Mouse (Mus musculus) embryo, embryonic 11.5 days (tissue): ENCODE measurements around the gene Kpna3.
A peak's percentile ranks its signal among the peaks of the same experiment; 100 is the strongest.
"Not testable (repeated sequence)": the region's sequence is repeated elsewhere in the genome, so short reads cannot be mapped to it uniquely, and the experiment has no call there.

Experiments used
- DNase-seq: peaks from one replicate; pipeline ENCODE4 v3.0.0-alpha.2; 2012; ENCODE audit warnings: low read depth, low spot score

Kpna3 gene

DNA sequence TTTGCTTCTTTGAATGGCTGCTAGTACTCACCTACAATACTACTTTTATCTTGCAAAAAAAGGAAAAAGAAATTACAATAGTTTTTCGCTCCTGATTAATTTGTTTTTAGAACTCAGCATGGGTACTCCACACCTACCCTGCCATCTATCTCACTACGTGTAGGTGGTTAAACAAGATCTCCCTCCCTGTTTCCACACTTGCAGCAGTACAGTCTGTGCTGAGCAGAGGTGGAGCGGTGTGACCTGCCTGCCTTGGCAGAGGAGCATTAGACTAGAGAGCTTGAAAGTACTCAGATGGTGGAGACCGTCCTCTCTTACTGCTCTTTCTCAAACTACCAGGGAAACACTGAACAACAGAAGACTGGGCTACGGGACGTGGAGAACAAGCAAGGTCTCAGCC, 44.9 kb downstream of the Kpna3 start:
- DNase-seq, result no peak

DNA sequence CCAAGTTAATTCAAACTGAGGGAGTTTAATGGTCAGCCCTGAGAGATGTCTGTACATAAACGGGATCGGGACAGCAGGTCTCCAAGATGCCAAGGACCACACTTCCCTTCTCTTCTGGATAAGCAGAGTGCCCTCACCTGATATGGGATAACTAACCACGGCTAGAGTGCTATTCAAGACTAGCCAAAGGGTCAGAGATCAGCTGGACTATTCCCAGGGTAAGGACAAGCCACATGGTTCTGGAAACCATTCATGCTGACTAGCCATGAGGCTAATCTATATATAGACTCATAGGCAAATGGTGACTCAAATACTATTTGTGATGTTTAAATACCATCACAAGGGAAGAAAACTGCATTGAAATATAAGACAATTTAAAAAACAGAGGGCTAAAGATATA, 49.1 kb downstream of the Kpna3 start:
- no peak for DNase-seq

DNA sequence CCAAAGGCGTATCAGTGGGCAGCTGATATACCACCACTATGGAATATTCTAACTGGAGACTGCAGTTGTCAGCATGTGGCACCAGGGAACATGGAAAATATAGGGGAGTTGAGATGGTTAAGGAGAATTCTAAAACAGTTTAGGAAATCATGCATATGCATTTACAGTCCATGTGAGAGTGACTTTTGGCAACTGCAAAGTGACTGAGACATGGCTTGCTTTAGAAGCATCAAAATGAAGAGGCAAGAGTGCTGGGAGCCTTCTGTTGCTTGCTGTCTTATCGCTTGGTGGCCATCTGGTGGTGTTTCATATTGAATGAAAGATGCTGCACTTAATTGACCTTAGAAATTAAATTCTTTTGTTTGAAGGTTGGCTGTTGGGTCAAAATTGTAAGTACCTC, 72.4 kb downstream of the Kpna3 start:
- DNase-seq, result no peak

- no peak for DNase-seq
Measured at GRCm38 (mm10) chr14:61364656-61365055, 75.0 kb downstream of the Kpna3 start.

DNA sequence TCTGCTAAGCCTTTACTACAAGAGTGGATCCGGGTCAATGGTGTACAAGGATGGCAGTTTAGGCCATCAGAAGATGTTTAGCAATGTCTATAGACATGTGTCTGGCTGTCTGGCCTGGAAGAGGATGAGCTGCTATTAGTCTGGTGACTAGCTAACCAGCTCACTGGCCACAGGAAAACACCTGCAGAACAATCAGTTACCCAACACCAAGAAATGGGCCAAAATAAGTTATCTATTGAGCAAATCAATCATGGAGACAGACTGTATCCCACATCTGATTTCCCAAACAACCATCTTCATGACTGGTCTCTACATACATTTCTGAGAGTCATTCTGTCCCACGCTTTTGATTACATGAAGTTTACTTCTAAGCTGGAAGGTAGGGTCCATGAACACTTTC, 75.9 kb downstream of the Kpna3 start:
- no peak for DNase-seq

GRCm38 (mm10) chr14:61362268-61362667, 77.4 kb downstream of the Kpna3 start:
- DNase-seq, result no peak

GRCm38 (mm10) chr14:61360981-61361511, 78.6 kb downstream of the Kpna3 start:
- DNase-seq, result no peak

DNA sequence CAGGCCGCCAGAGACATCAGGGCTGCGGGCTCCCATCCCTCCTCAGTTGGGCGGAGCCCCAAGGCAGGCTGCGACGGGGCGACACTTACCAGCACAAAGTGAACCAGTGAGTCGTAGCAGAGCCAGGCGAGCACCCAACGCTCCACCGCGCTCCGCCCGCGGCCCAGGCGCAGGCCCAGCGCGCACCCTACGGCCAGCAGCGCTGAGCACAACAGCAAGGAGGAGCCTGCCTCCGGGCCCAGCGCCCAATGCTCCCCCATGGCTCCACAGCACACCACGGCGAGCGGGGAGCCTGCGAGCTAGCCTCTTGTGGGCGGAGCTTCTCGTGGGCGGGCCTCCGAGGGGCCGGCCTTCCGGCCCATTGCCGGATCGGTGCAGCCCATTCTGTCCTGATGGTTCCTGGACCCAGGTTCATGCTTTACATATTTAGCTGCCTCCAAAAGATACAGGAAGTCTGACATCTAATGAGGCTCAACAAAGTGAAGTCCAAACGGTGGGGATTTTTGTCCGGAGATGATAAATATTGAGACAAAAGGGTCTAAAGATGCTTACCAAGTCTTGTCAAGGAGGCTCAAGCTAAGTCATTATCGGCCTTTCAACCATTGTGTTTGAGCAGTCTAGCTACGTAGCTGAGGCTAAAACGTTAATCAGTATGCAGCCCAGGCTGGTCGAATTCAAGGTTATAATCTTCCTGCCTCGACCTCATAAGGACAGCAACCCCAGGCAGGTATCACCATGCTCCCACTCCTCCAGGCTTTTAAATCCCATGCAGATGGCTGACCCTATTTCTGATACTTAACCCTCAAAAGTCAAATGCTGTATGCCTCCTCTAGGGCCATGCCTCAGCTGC, 79.3 kb downstream of the Kpna3 start, which contains the start of gene Ebpl:
Gene Ebpl (minus strand): TSS at position 309 of the 850 bp plus-strand sequence.
- DNase-seq, result peak; percentile 70

GRCm38 (mm10) chr14:61354251-61355235, 85.1 kb downstream of the Kpna3 start:
- DNase-seq, result no peak

GRCm38 (mm10) chr14:61350808-61351207, 88.9 kb downstream of the Kpna3 start:
- no peak for DNase-seq

- DNase-seq, result no peak
Measured at GRCm38 (mm10) chr14:61349876-61350275, 89.8 kb downstream of the Kpna3 start.

DNA sequence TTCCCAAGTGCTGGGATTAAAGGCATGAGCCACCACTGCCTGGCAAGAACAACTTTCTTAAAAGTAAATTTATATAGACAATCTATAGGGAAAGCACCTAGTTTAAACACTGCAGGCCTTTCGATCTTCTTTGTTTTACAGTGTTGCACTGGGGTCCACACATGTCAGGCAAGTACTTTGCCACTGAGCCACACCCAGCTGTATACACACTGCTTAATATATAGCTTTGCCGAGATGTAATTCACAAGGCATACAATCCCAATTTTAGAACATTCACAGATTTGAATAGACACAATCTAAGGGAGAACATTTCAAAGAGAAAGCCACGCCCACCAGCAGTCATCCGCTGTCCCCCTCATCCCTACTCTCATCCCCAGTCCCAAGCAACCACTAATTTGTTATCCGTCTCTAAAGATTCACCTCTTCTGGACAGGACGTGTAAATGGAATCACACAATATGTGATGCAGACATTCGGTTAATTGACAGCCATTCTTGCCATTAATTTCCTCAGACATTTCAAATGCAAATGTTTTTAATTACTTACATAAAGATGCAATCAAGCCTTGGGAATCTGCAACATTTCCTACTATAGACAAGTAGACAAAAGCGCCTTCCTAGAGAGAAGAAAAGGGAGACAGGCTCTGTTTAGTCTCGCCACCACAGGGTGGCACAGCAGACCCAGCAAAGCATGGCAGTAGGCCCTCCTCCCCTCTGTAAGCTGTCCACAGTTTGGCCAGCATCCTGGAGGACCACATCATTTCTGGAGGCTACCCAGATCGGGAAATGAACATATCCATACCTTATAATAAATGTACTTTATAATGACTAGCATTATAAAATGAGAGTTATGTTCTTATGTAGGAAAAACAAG, 92.6 kb downstream of the Kpna3 start:
- no peak for DNase-seq

DNA sequence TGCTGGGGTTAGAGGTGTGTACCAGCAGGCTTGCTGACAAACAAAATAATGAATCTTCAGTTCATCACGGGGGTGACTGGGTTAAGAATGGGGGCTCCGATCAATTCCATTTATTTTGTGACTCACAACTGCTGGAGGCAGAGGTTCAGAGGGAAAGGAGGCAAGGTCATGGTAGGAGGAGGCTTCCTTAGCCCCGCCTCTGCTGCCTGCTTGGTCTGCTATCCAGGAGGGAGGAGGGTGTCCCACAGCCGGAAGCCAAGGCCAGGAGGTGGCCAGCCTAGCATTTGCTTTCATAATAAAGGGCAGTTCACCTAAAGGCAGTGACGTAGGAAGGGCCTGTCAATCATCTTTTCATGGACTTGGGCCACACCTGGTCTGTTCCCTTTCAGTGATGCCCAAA, 95.1 kb downstream of the Kpna3 start:
- no peak for DNase-seq

- DNase-seq, result no peak
Measured at GRCm38 (mm10) chr14:61339381-61339780, 100.3 kb downstream of the Kpna3 start.

GRCm38 (mm10) chr14:61330996-61331561, 108.6 kb downstream of the Kpna3 start:
- DNase-seq, result peak; percentile 75

DNA sequence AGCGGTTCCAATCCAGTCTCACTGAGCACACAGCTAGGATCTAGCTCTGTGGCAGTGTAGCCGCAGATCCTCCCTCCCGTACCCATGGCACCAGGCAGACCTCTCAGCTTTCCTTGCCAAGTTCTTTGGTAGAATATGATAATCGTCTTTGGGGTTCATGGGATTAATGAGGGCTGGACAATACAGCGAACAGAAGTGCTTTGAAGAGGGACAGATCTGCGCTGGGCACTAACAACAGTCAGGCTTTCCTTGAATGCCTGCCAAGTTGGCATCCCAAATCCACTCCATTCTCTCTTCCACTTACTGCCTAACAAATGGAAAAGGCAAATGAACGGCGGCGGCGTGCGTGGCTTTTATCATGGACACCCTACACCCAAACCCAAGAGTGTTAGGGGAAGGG, 109.1 kb downstream of the Kpna3 start:
- DNase-seq, result no peak

DNA sequence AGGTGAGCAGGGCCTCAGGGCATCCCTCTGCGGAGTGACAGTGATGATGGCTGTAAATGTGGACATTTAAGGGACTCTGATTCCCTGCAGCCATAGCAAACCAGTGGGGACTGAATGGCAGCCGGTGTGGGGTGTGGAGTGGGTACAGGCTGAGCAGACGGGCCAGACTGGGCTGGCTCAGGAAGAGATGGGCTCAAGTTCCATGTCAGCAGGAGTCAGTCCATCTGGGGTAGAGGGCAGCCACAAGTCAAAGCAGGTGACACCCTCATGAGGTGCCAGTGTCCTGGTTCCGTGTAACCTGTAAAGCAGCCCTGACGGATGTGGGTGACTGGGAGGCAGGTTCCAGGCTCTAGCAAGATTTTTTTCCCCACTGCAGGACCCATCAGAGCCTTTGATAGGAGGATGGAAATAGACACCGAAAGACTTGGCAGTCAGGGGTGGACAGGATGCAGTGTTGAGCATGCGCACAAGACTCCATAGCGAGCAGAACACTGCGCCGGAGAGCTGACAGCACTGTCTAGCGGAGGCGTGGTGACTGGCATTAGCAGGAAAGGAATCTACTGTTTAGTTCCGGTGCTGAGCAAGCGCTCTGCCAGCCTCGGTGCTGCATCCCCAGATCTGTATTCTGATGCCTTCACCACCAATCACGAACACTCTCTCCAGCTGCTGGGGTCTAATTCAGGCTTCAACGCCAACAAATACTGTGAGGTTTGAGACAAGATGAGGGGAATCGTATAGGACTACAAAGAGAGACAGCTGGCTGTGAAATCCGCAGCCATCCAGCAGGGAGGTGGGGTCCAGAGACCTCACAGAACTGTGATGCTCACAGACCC, 111.8 kb downstream of the Kpna3 start:
- peak; percentile 16 for DNase-seq

- DNase-seq, result not testable (repeated sequence)
Measured at GRCm38 (mm10) chr14:61327007-61327406, 112.7 kb downstream of the Kpna3 start.

GRCm38 (mm10) chr14:61322740-61323139, 116.9 kb downstream of the Kpna3 start:
- no peak for DNase-seq

- no peak for DNase-seq
Measured at GRCm38 (mm10) chr14:61321200-61321599, 118.5 kb downstream of the Kpna3 start.
